Mouse (Mus musculus) spleen, adult 2 months (tissue): ENCODE results near the gene Slc16a7.

Experiments used
- CTCF ChIP-seq: fragments of 200-500 bp; IDR thresholded peaks from 2 replicates; pipeline ENCODE4 v1.5.1; 2011; ENCODE audit warnings: mild to moderate bottlenecking, inconsistent platforms; ENCODE audit not compliant: insufficient read depth, insufficient read length, insufficient replicate concordance; ENCODE audit errors: extremely low read depth
- POLR2A ChIP-seq: fragments of 200-500 bp; IDR thresholded peaks from 2 replicates; pipeline ENCODE4 v1.6.1; 2011; ENCODE audit warnings: low read depth, low read length, inconsistent platforms

- TF ChIP-seq POLR2A (no peak), CTCF (no peak)
Observed at GRCm38 (mm10) chr10:125182545-125182944, 206.7 kb downstream of the Slc16a7 start.
